Mouse (Mus musculus) CH12F3 (cell line): Measurements from ENCODE around the gene Gm10142.
"Not testable (repeated sequence)": the region's sequence is repeated elsewhere in the genome, so short reads cannot be mapped to it uniquely, and the experiment has no call there.

Experiments
- in situ Hi-C: fragments of 300-500 bp; cut with MboI; formaldehyde crosslinking; loops from 2 replicates; pipeline ENCODE4 v1.14.3; 2020; ENCODE audit warnings: low sequenced_read_pairs

Gm10142 gene

GRCm38 (mm10) chr10:77735928-77736327, 20.3 kb downstream of the Gm10142 start:
- in situ Hi-C loops = no loop called here

GRCm38 (mm10) chr10:77738929-77739328, 23.3 kb downstream of the Gm10142 start:
- in situ Hi-C loops = no loop called here

DNA sequence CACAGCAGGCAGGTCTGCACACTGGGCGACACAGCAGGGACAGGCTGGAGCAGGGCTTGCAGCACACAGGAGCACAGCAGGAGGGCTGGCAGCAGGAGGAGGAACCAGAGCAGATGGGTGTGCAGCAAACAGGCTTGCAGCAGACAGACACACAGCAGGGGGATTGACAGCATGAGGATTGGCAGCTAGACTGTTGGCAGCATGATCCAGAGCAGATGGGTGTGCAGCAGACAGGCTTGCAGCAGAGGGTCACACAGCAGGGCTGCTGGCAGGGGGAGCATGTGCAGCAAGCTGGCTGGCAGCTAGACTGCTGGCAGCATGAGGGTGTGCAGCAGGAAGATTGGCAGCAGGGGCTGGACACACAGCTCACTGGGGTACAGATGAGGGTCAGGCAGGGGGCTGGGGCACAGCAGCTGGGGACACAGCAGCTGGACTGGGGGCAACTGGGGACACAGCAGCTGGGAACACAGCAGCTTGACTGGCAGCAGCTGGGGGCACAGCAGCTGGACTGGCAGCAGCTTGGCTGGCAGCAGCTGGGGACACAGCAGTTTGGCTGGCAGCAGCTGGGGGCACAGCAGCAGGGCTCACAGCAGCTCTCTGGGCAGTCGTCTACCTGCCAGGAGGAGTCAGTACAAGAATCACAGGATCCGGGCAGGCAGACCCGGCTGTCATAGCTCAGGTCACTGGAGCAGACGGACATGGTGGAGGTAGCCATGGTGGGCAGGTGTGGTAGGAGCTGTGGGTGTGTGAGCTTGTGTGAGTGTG, 26.5 kb downstream of the Gm10142 start, which contains the start of gene Gm18596:
Gene Gm18596, minus strand, starts transcription at position 715 of the 765 bp plus-strand sequence.
- in situ Hi-C loops = not testable (repeated sequence)

DNA sequence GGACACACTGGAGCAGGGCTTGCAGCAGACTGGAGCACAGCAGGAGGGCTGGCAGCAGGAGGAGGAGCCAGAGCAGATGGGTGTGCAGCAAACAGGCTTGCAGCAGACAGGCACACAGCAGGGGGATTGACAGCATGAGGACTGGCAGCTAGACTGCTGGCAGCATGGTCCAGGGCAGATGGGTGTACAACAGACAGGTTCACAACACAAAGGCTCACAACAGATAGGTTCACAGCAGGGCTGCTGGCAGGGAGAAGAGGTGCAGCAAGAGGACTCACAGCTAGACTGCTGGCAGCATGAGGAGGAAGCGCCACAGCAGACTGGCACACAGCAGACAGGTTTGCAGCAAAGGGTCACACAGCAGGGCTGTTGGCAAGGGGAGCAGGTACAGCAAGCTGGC, 35.1 kb downstream of the Gm10142 start:
- in situ Hi-C loops = not testable (repeated sequence)

- in situ Hi-C loops = not testable (repeated sequence)
Measured at GRCm38 (mm10) chr10:77751254-77751653, 35.6 kb downstream of the Gm10142 start, which contains the start of gene Gm9736. Gene Gm9736 (minus strand): TSS chr10:77751354.

DNA sequence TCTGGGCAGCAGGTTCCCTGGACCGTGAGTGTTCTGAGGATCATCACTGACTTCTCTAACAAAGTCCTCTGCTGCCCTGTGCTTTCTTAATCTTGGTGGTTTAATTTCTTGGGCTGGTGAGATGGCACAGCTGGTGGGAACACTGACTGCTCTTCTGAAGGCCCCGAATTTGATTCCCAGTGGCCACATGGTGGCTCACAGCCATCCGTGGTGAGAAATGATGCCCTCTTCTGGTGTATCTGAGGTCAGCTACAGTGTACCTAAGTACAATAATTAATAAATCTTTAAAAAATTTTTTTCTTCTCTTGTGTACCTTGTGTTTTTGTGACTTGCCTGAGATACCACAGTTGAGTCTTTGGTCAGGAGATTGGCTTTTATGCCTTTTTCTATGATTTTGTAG, 36.7 kb downstream of the Gm10142 start:
- in situ Hi-C loops = not testable (repeated sequence)

DNA sequence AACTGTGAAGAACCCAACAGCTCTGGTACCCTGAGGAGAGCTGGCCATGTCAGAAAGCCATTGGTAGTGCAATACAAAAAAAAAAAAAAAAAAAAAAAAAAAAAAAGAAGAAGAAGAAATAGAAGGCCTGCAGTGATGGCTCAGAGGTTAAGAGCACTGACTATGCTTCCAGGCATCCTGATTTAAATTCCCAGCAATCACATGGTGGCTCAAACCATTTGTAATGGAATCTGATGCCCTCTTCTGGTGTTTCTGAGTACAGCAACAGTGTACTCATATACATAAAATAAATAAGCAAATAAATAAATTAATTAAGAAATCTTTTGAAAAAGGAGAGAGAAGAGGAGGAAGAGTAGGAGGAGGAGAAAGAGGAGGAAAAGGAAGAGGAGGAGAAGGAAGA, 37.8 kb downstream of the Gm10142 start:
- in situ Hi-C loops = no loop called here

GRCm38 (mm10) chr10:77759582-77759981, 44.0 kb downstream of the Gm10142 start, which contains the start of gene Gm3233:
Gene Gm3233 (minus strand): TSS chr10:77759682.
- in situ Hi-C loops = not testable (repeated sequence)
